Mouse (Mus musculus): Measurements from ENCODE around the gene Hist1h2bb. TPM values are rescaled to one million over a fixed set of nuclear protein-coding genes. Genes with fewer than 3 reads are reported as not detected.
"Not testable (repeated sequence)": the region's sequence is repeated elsewhere in the genome, so short reads cannot be mapped to it uniquely, and the experiment has no call there.

The Hist1h2bb gene
- polyA plus RNA-seq, 1 experiment: 13.5 TPM

GRCm38 (mm10) chr13:23747081-23747891, 752 bp downstream of the Hist1h2bb start:
- no peak for DNase-seq (ENCODE audit: low read depth, low spot score)
- 9% methylated on average over 13 of the region's 13 CpGs for WGBS

- DNase-seq (ENCODE audit: low read depth, low spot score): no peak
- WGBS: 12% methylated on average over 4 of the region's 4 CpGs
These were observed 1.4 kb downstream of the Hist1h2bb start for GRCm38 (mm10) chr13:23747892-23748288.

GRCm38 (mm10) chr13:23749563-23750121, 3.1 kb downstream of the Hist1h2bb start:
- no peak for DNase-seq (ENCODE audit: low read depth, low spot score)

GRCm38 (mm10) chr13:23750839-23751477, 4.4 kb downstream of the Hist1h2bb start, which contains the start of gene Hist1h2ab:
Hist1h2ab (plus strand) TSS chr13:23751126.
- not testable (repeated sequence) for DNase-seq (ENCODE audit: low read depth, low spot score)
- under 1% methylated on average over 32 of the region's 47 CpGs for whole genome bisulfite sequencing

More at GRCm38 (mm10) chr13:23749563-23750121, 3.1 kb downstream of the Hist1h2bb start:
- WGBS: 90% methylated on average over 5 of the region's 5 CpGs

- 2% methylated on average over 11 of the region's 11 CpGs for WGBS
- no peak for DNase-seq (ENCODE audit: low read depth, low spot score)
These were observed 5.0 kb downstream of the Hist1h2bb start for GRCm38 (mm10) chr13:23751478-23751956.

GRCm38 (mm10) chr13:23752067-23752741, 5.7 kb downstream of the Hist1h2bb start, which contains the start of gene Hist1h3b:
Hist1h3b (plus strand) TSS chr13:23752267.
- peak; percentile 89 for DNase-seq (ENCODE audit: low read depth, low spot score)
- whole genome bisulfite sequencing: 1% methylated on average over 23 of the region's 47 CpGs

- WGBS: 15% methylated on average over 6 of the region's 6 CpGs
- no peak for DNase-seq (ENCODE audit: low read depth, low spot score)
These were observed 6.2 kb downstream of the Hist1h2bb start for GRCm38 (mm10) chr13:23752742-23753172.

GRCm38 (mm10) chr13:23753314-23754078, 7.0 kb downstream of the Hist1h2bb start:
- WGBS: 54% methylated on average over 4 of the region's 4 CpGs
- DNase-seq (ENCODE audit: low read depth, low spot score): no peak

- DNase-seq (ENCODE audit: low read depth, low spot score): no peak
These were observed 8.5 kb downstream of the Hist1h2bb start for GRCm38 (mm10) chr13:23755000-23755399.

- DNase-seq (ENCODE audit: low read depth, low spot score): peak; percentile 98
- WGBS: 1% methylated on average over 19 of the region's 22 CpGs
These were observed 10.3 kb downstream of the Hist1h2bb start, which contains the start of gene Hist1h4b for GRCm38 (mm10) chr13:23756790-23757189. Hist1h4b (plus strand) TSS chr13:23757013.

- no peak for DNase-seq (ENCODE audit: low read depth, low spot score)
These were observed 10.8 kb downstream of the Hist1h2bb start for GRCm38 (mm10) chr13:23757211-23757773.

GRCm38 (mm10) chr13:23757921-23758320, 11.4 kb downstream of the Hist1h2bb start:
- WGBS: 41% methylated on average over 3 of the region's 3 CpGs
- DNase-seq (ENCODE audit: low read depth, low spot score): no peak

More at GRCm38 (mm10) chr13:23757211-23757773, 10.8 kb downstream of the Hist1h2bb start:
- under 1% methylated on average over 18 of the region's 23 CpGs for WGBS

GRCm38 (mm10) chr13:23759251-23759771, 12.8 kb downstream of the Hist1h2bb start:
- DNase-seq (ENCODE audit: low read depth, low spot score): no peak
- 85% methylated on average over 3 of the region's 3 CpGs for WGBS

GRCm38 (mm10) chr13:23759916-23760239, 13.3 kb downstream of the Hist1h2bb start:
- no peak for DNase-seq (ENCODE audit: low read depth, low spot score)
- 67% methylated on average over 1 of the region's 1 CpGs for WGBS

GRCm38 (mm10) chr13:23760240-23760971, 13.9 kb downstream of the Hist1h2bb start:
- WGBS: 2% methylated on average over 26 of the region's 27 CpGs

GRCm38 (mm10) chr13:23760972-23761864, 14.7 kb downstream of the Hist1h2bb start, which contains the start of gene Hist1h4a:
Hist1h4a (minus strand) TSS chr13:23761230.
- DNase-seq (ENCODE audit: low read depth, low spot score): peak; percentile 88
- WGBS: 1% methylated on average over 68 of the region's 72 CpGs

More at GRCm38 (mm10) chr13:23760240-23760971, 13.9 kb downstream of the Hist1h2bb start:
- no peak for DNase-seq (ENCODE audit: low read depth, low spot score)

Measured in large intestine, adult 2 months (tissue).